Mouse (Mus musculus) stomach, postnatal 0 days (tissue): ENCODE results near the gene 4933416C03Rik. TPM values are rescaled to one million over a fixed set of nuclear protein-coding genes. Genes with fewer than 3 reads are reported as not detected.

Experiments used
- ATAC-seq: fragments of 200-750 bp; cut with Nextera tagmentation; 2 replicates; pipeline ENCODE4 v1.8.0; 2017; ENCODE audit not compliant: low FRiP score, low TSS enrichment
- DNase-seq: peaks from one replicate; pipeline ENCODE4 v3.0.0-alpha.2; 2016; ENCODE audit warnings: low spot score
- H3K27ac ChIP-seq: fragments of 300-500 bp; sonication (generic); replicated peaks from 2 replicates; pipeline ENCODE4 v1.5.1; 2014; ENCODE audit warnings: mild to moderate bottlenecking, control low read depth
- H3K27me3 ChIP-seq: fragments of 300-500 bp; sonication (generic); 2 replicates; pipeline ENCODE4 v1.6.1; 2014; ENCODE audit warnings: low read length; ENCODE audit not compliant: control insufficient read depth, insufficient read depth
- H3K36me3 ChIP-seq: fragments of 300-500 bp; sonication (generic); 2 replicates; pipeline ENCODE4 v1.6.1; 2014; ENCODE audit warnings: low read length, mixed read lengths; ENCODE audit not compliant: control insufficient read depth, insufficient read depth
- H3K4me1 ChIP-seq: fragments of 300-500 bp; sonication (generic); replicated peaks from 2 replicates; pipeline ENCODE4 v1.6.1; 2014; ENCODE audit warnings: antibody characterized with exemption; ENCODE audit not compliant: control insufficient read depth, insufficient read depth
- H3K4me2 ChIP-seq: fragments of 300-500 bp; sonication (generic); replicated peaks from 2 replicates; pipeline ENCODE4 v1.6.1; 2014; ENCODE audit warnings: low read depth, mild to moderate bottlenecking, control low read depth, moderate library complexity
- H3K4me3 ChIP-seq: fragments of 300-500 bp; sonication (generic); 2 replicates; pipeline ENCODE4 v1.5.1; 2014; ENCODE audit warnings: low read depth, low read length, control low read depth
- H3K9ac ChIP-seq: fragments of 300-500 bp; sonication (generic); 2 replicates; pipeline ENCODE4 v1.6.1; 2014; ENCODE audit warnings: mild to moderate bottlenecking, low read length, control low read depth, mixed read lengths
- H3K9me3 ChIP-seq: fragments of 300-500 bp; sonication (generic); 2 replicates; pipeline ENCODE4 v1.6.1; 2016; ENCODE audit warnings: low read length; ENCODE audit not compliant: control insufficient read depth
- CTCF ChIP-seq: IDR thresholded peaks from 2 replicates; pipeline ENCODE4 v1.5.1; 2016; ENCODE audit warnings: antibody characterized with exemption, low read depth, mild to moderate bottlenecking, moderate library complexity
- EP300 ChIP-seq: optimal IDR thresholded peaks from 2 replicates; pipeline ENCODE3; 2016; ENCODE audit warnings: antibody characterized with exemption
- WGBS: fragments of 180-500 bp; shearing (Covaris S2); extraction: QIAGEN DNeasy Blood & Tissue Kit; methylation state at CpG from one replicate; pipeline ENCODE4 v1.1.7; 2014; 5-methylcytosine and 5-hydroxymethylcytosine counted together
- polyA plus RNA-seq: library from polyadenylated mRNA; unstranded; fragments of >200 nt; fragmentation: Nextera tagmentation; extraction: Ambion mirVana; gene quantifications from 2 replicates; pipeline ENCODE4 v1.2.1, GENCODE M21; 2015

Gene 4933416C03Rik
- not detected in 2 replicates for polyA plus RNA-seq

GRCm38 (mm10) chr10:116113867-116114474 is at the start of gene 4933416C03Rik:
4933416C03Rik (minus strand) TSS chr10:116113917.
- peak; percentile 26; the same call in 1 of the 2 replicates for ATAC-seq
- 95% methylated on average over 39 of the region's 39 CpGs for WGBS

GRCm38 (mm10) chr10:116162338-116162737 is 48.6 kb upstream of the 4933416C03Rik start:
- ATAC-seq (no peak), DNase-seq (no peak)
- TF ChIP-seq EP300 (no peak), CTCF (no peak)
- Histone ChIP-seq H3K36me3 (no peaks in the 10 kb centered on the region), H3K4me1 (no peaks in the 10 kb centered on the region), H3K9me3 (no peaks in the 10 kb centered on the region), H3K9ac (no peak overlapping the region), H3K4me3 (no peak overlapping the region), H3K4me2 (no peak overlapping the region), H3K27me3 (no peaks in the 10 kb centered on the region), H3K27ac (no peak overlapping the region)
- 63% methylated on average over 11 of the region's 12 CpGs for WGBS

More at GRCm38 (mm10) chr10:116113867-116114474, at the start of gene 4933416C03Rik:
- Histone ChIP-seq H3K27me3 (no peaks in the 10 kb centered on the region), H3K4me1 (no peaks in the 10 kb centered on the region), H3K4me2 (no peak within 1 kb of the TSS), H3K4me3 (no peak within 1 kb of the TSS), H3K36me3 (no peaks in the 10 kb centered on the region), H3K9ac (no peak within 1 kb of the TSS), H3K9me3 (no peaks in the 10 kb centered on the region), H3K27ac (no peak within 1 kb of the TSS)
- no peak for TF ChIP-seq CTCF
- no peak for TF ChIP-seq EP300
- no peak for DNase-seq

DNA sequence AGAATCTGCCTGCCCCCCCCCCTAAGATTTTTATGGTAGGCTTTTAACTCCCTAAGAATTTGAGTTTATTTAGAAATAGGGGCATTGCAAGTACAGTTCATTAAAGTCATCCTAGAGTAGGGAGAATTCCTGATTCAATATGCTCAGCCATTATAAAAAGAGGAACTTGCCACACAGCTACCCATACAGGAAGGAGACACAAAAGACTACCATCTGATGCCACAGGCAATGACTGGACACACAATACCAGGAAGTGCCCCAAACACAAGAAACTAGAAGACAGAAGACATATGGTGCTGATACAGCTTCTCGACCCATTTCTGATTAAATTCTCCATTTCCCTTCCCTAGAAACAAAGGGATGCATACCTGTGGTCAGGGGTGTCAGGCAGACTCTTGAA is 43.0 kb upstream of the 4933416C03Rik start:
- ATAC-seq: no peak
- Histone ChIP-seq H3K27ac (no peak overlapping the region), H3K9ac (no peak overlapping the region), H3K4me2 (no peak overlapping the region), H3K36me3 (no peaks in the 10 kb centered on the region), H3K27me3 (no peaks in the 10 kb centered on the region), H3K9me3 (no peaks in the 10 kb centered on the region), H3K4me3 (no peak overlapping the region), H3K4me1 (no peaks in the 10 kb centered on the region)
- 81% methylated on average over 1 of the region's 1 CpGs for WGBS
- DNase-seq: no peak
- no peak for TF ChIP-seq EP300
- TF ChIP-seq CTCF: no peak

- ATAC-seq (no peak), DNase-seq (no peak)
- Histone ChIP-seq H3K27me3 (no peaks in the 10 kb centered on the region), H3K4me2 (no peak overlapping the region), H3K9ac (no peak overlapping the region), H3K4me3 (no peak overlapping the region), H3K27ac (no peak overlapping the region), H3K36me3 (no peaks in the 10 kb centered on the region), H3K4me1 (no peaks in the 10 kb centered on the region), H3K9me3 (no peaks in the 10 kb centered on the region)
- TF ChIP-seq EP300: no peak
- TF ChIP-seq CTCF: no peak
- WGBS: 84% methylated on average over 5 of the region's 5 CpGs
Measured at GRCm38 (mm10) chr10:116154707-116155106, 41.0 kb upstream of the 4933416C03Rik start.

GRCm38 (mm10) chr10:116146091-116146490 is 32.4 kb upstream of the 4933416C03Rik start:
- H3K27ac ChIP-seq: no peak overlapping the region
- no peaks in the 10 kb centered on the region for H3K27me3 ChIP-seq
- H3K36me3 ChIP-seq: no peaks in the 10 kb centered on the region
- 77% methylated on average over 9 of the region's 9 CpGs for WGBS
- no peaks in the 10 kb centered on the region for H3K9me3 ChIP-seq
- TF ChIP-seq CTCF: no peak
- no peak for TF ChIP-seq EP300
- no peak for DNase-seq
- no peak for ATAC-seq
- no peak overlapping the region for H3K4me2 ChIP-seq
- H3K4me3 ChIP-seq: no peak overlapping the region
- no peaks in the 10 kb centered on the region for H3K4me1 ChIP-seq
- no peak overlapping the region for H3K9ac ChIP-seq

DNA sequence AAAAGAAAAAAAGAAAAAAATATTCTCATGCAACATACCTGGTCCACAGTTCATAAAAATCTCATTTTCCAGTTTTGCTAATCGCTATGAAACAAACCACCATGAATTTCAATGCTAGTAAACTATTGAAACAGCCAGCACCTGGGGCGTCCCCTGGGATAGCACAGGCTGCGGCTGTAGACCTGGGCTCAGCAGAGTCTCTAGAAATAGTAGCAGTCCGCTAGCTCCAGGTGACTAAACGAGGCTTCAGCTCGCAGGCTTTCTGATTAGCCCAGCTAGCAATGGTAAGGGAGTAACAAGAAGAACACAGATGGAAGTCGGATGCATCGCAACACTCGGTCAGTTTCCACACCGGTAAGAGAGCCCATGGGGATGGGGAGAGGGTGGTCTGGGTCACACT is 30.0 kb upstream of the 4933416C03Rik start:
- no peak overlapping the region for H3K4me3 ChIP-seq
- no peak overlapping the region for H3K9ac ChIP-seq
- H3K9me3 ChIP-seq: no peaks in the 10 kb centered on the region
- ATAC-seq (no peak), DNase-seq (no peak)
- no peaks in the 10 kb centered on the region for H3K4me1 ChIP-seq
- H3K27me3 ChIP-seq: no peaks in the 10 kb centered on the region
- H3K4me2 ChIP-seq: no peak overlapping the region
- no peak for TF ChIP-seq CTCF
- no peak for TF ChIP-seq EP300
- H3K27ac ChIP-seq: no peak overlapping the region
- H3K36me3 ChIP-seq: no peaks in the 10 kb centered on the region
- 84% methylated on average over 10 of the region's 10 CpGs for WGBS
